Mouse (Mus musculus): ENCODE data around the gene Gm20388.

DNA sequence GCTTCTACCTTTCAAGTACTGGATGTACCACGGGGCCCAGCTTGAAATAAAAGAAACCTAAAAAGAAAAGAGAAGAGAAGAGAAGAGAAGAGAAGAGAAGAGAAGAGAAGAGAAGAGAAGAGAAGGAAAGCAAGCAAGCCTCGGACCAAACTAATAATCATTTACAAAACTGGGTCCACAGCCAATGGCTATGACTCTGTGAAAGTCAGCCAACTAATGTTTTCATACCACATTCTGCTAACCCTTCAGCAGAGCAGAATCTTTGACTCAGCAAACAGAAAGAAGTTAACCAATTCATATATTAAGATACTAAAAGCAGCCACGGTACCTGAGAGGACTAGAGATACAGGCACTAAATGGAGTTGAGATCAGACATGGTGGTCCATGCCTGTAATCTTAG is 3381.6 kb downstream of the Gm20388 start:
- TF ChIP-seq EP300 (IDR thresholded peaks at IDR 0.05; ENCODE audit: low read depth): no peak
- no peak for TF ChIP-seq CTCF (IDR thresholded peaks at IDR 0.05; ENCODE audit: low read depth)
